Mouse (Mus musculus) splenic B cell, adult 2 months (primary cell): Measurements from ENCODE around the gene Adcy10.

Source experiments
- DNase-seq: peaks from one replicate; pipeline ENCODE4 v3.0.0-alpha.2; 2011; ENCODE audit warnings: low read depth, low spot score
- H3K27me3 ChIP-seq: 2 replicates; pipeline ENCODE4 v1.6.1; 2012; ENCODE audit warnings: mild to moderate bottlenecking, low read length, moderate library complexity, mixed read lengths; ENCODE audit not compliant: control insufficient read depth, poor library complexity, insufficient read depth, severe bottlenecking
- H3K36me3 ChIP-seq: 2 replicates; pipeline ENCODE4 v1.6.1; 2012; ENCODE audit warnings: mild to moderate bottlenecking, low read length, moderate library complexity, mixed read lengths; ENCODE audit not compliant: control insufficient read depth, poor library complexity, insufficient read depth, severe bottlenecking

Adcy10 gene

DNA sequence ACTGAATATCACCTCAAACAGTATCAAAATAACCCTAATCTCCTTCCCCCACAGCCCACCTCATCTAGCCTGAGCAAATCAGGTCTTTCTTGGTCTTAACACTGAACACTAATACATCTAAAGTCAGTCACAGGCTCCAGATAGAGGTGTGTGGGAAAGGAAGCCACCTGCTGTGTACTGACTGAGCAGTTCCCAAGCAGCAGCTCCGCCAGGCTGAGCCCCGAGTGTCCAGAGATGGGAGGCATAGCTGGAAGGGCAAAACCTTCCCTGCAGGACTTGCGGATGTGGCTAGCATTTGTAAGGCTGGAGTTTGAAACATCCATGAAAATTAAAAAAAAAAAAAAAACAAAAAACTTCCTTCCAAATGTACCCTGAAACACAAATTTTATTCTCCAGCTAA, 120.1 kb downstream of the Adcy10 start:
- H3K27me3 ChIP-seq: no peaks in the 10 kb centered on the region
- no peaks in the 10 kb centered on the region for H3K36me3 ChIP-seq
- DNase-seq: no peak

DNA sequence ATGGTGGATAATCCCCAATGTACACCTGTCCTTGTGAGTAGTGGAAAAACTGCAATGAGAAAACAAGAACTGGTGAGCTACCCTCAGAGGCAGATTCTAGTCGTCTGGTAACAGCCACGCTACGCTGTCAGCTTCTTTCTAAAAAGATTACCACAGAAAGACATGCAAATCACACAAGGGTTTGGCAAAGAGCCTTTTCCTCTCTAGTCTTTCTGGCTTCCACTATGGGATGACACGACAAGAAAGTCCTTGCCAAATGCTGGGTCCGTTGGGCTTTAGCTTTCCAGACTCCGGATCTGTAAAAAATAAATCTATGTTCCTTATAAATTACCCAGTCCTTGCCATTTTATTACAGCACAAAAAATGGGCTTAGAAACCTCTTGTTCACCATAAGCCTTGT, 120.8 kb downstream of the Adcy10 start:
- Histone ChIP-seq H3K36me3 (no peaks in the 10 kb centered on the region), H3K27me3 (no peaks in the 10 kb centered on the region)
- DNase-seq: no peak

DNA sequence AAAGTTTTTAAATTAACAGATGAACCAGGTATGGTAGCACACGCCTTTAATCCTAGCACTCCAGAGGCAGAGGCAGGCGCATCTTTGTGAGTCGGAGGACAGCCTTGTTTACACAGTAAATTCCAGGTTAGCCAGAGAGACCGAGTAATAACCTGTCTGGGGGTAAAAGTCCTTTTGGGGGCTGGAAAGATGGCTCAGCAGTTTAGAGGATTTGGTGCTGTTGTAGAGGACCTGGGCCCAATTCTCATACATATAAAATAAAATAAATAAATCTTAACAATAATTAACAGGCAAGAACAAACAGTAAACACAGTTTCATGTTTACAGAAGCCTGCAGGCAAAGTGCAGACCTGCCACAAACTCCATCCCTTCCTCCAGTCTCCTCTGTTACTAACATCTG, 123.9 kb downstream of the Adcy10 start:
- no peak for DNase-seq
- Histone ChIP-seq H3K27me3 (no peaks in the 10 kb centered on the region), H3K36me3 (no peaks in the 10 kb centered on the region)

DNA sequence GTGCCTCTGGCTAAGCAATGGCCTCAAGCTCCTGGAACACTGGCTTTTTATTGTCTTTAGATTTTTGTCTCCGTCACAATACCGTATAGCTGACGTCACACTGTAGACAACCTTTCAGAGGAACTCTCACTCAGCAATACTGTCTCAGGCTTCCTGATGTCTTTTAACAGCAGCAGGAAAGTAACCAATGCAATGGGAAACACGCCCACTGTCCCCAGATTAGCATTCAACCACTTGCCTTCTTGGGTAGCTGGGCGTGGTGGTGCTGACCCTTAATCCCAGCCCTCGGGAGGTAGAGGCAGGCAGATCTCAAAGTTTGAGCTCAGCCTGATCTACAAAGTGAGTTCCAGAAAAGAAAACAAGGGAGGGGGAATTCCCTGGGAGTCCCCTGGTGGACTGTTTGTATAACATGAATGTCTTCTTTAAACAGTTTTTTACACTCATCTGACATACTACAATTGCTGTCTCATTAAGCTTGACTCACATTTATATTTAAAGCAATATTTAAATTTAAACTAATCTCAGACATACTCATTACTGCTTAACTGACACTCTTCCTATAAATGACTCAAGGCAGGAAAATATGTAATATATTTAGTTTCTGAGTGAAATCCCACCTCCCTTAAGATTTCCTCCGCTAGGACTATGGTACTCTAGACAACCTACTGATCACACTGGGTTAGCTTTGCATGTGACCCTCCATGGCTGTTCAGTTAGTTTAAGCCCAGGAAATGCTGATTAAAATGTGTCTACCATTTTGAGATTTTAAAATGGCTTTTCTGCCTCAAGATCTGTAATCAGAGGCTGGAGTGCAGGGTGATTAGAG, 124.7 kb downstream of the Adcy10 start:
- no peaks in the 10 kb centered on the region for H3K36me3 ChIP-seq
- no peak for DNase-seq

DNA sequence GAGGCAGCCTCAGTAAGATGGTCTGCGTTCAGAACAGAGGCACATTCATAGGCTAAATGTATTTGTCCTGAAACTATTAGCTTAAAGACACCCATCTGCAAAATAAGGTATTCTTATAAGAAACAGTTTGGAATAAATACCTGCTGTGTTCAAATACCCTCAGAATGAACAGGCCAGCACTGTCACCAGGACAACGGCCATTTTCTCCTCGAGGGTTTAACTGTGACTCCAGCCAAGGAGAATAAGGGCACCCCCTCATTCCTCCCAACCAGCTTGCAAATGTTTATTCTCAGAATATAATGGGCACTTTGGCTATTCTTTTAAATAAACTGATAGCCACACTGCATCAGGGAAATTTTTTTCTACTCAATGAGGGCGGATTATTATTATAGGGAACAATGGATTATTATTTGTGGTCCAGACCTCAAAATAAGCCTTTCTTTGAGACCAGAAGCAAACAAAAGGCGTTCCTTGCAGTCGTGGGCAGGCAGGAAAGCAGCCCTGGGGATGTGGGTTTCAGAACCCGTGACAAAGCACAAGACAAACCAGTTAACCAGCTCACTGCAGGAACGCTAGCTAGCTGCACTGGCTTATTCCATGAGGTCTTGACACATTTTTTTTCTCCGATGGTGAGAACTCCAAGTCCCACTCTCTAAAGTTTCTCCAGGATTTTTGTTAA, 125.5 kb downstream of the Adcy10 start:
- no peaks in the 10 kb centered on the region for H3K36me3 ChIP-seq
- no peak for DNase-seq

More for the DNA sequence above, 124.7 kb downstream of the Adcy10 start:
- H3K27me3 ChIP-seq: no peaks in the 10 kb centered on the region

DNA sequence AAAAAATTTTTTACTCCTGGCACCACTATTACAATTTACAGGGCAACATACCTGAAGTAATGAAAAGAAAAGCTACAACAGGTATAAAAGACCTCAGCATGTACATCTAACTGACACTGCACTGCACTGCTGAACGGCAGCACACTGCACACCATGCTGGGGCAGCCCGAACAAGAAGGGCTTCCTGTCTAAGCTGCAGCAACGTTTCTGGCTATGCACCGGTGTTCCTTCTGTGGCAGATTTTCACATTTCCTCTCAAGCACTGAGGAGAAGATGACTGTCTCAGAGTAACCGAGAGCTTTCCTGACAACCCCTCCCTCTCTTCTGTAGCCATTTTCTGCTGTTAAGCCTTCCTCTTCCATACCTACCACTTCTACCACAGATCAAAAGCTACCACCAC, 127.7 kb downstream of the Adcy10 start:
- no peak for DNase-seq
- no peaks in the 10 kb centered on the region for H3K27me3 ChIP-seq
- H3K36me3 ChIP-seq: no peaks in the 10 kb centered on the region

More for the DNA sequence above, 125.5 kb downstream of the Adcy10 start:
- no peaks in the 10 kb centered on the region for H3K27me3 ChIP-seq

DNA sequence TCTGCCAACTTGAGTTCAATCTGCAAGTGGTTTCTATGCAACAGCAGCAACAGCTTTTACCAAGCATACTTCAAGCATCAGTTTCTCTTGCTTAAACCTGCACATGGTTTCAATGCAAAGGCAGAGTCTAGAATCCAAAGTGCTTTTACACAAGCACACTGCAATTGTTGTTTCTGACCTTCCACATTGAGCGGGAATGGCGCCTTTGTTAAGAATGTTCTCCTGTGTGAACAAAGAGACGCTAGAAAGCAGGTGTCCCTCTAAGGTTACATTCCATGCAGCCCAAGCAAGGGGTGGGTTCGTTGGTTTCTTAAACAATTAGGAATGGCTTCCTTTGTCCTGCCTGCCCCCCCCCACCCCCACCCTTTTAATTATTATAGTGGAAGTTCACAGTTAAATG, 128.9 kb downstream of the Adcy10 start:
- DNase-seq: no peak
- Histone ChIP-seq H3K27me3 (no peaks in the 10 kb centered on the region), H3K36me3 (no peaks in the 10 kb centered on the region)

DNA sequence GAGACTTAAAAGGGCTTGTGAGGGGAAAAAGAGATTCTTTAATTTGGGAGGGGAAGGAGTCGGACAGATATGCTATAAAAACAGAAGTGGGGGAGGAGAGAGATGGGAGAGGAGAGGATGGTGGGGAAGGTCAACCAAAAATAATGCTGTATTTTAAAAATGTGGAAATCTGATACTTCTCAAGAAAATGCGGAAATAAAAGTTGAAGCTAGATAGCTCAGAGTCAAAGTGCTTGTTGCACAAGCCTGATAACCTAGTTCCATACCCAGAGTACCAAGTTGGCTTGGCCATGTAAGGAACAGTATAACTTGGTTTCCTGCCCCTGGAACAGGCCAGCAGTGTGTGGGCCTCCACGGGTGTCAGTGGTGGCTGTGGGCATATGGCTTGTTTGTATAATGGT, 129.8 kb downstream of the Adcy10 start:
- Histone ChIP-seq H3K36me3 (no peaks in the 10 kb centered on the region), H3K27me3 (no peaks in the 10 kb centered on the region)
- no peak for DNase-seq

DNA sequence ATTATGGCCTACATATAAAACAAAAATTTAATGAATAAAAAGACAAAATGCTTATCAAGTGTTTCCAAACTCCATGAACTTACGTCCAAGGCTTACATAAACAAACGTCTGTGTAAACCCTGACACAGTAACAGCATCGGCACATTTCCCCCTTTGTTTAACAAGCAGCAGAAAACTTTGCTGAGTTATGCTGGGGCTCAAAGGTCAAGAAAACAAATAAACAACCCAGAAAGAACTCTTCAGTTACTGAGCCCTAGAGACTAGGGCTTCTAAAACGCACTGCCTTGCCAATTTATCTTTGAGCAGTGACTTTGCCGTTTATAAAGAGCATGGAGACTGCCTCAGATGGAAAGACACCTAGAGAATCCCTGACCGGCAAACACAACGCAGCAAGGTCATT, 131.7 kb downstream of the Adcy10 start:
- no peak for DNase-seq
- Histone ChIP-seq H3K27me3 (no peaks in the 10 kb centered on the region), H3K36me3 (no peaks in the 10 kb centered on the region)

DNA sequence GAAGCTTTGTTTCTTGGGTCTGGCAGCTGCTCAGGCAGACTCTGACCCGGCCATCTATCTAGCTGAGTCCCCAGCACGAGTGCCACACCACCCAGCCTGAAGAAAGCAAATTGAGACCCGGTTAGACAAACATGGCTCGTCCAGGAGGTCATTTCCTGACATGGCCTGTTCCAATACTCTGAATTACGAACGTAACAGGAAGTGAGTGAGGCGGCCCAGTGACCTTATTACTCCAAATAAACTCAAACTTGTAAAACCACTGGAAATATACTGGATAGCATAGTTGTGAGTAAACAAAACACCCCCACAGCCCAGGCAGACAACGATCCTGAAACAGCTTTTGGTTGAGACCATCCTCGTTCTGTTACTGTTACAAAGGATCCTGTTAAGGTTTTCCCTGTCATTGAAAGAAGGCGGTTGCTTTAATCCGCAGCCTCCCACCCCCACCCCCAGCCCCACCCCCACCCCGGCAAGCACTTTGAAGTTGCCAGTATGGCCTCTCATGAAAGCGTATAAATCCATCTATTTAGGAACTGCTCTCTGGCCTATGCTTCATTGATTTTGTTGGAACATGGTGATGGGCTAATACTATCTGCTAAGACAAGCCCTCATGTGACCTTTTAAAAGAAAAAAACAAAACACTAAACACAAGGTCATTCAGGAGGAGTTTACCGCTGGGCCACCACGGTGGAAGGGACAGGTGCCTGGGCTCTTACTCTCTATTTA, 132.3 kb downstream of the Adcy10 start:
- no peaks in the 10 kb centered on the region for H3K27me3 ChIP-seq
- no peak for DNase-seq

DNA sequence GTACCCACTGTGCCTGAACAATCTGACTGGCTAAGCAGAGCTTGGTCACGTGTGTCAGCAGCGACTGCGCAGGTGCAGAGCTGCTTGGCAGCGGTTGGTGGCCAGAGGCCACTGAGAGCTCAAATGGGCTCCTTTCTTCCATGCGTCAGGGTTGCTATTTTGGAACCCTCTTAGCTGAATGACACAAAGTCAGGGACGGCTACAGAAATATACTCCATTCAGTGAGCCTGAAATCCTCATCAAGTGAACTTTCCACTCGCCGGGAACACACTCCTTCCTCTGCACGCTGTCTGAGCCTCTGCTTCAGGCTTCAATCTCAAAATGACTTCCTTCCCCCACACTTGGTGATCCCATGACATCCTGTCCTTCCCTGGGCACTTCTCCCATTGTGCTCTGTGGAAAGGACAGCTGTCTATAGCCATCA, 133.2 kb downstream of the Adcy10 start:
- DNase-seq: no peak
- no peaks in the 10 kb centered on the region for H3K36me3 ChIP-seq
- H3K27me3 ChIP-seq: no peaks in the 10 kb centered on the region

More for the DNA sequence above, 132.3 kb downstream of the Adcy10 start:
- H3K36me3 ChIP-seq: no peaks in the 10 kb centered on the region

DNA sequence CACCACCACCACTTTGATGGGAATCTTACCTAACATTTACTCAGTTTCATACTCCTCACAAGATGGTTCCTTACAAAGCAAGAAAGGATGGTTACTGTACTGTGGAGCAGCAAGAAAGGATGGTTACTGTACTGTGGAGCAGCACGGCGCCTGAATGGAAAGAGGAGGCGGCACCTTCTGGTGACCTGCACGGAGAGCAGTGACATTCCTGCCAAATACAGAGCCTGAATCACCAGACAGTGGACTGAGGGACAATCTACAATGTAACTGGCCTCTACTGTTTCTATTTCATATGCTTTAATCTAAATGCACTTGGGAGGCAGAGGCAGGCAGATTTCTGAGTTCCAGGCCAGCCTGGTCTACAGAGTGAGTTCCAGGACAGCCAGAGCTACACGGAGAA, 140.1 kb downstream of the Adcy10 start:
- Histone ChIP-seq H3K27me3 (no peaks in the 10 kb centered on the region), H3K36me3 (no peaks in the 10 kb centered on the region)
- DNase-seq: no peak

DNA sequence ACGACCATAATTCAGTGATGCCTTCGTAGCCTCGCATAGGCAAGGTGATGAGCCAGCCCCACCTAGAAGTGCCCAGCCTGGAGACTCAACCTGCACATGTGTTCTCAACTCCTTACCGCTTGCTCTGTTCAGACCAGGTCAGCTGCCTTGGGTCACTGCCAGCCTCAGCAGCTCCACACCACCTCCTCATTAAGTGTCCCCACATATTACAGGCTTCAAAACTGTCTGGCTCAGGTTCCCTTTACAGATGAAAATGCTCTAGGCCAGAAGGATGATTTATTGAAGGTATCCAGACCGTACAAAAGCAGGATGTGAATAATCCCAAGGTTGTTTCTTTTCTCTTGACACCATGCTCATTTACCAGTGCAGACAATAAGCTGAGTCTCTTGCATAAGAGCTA, 140.9 kb downstream of the Adcy10 start:
- DNase-seq: no peak
- Histone ChIP-seq H3K36me3 (no peaks in the 10 kb centered on the region), H3K27me3 (no peaks in the 10 kb centered on the region)
